Mouse (Mus musculus) liver, embryonic 12.5 days (tissue): Measurements from ENCODE around the gene Slc39a2. TPM values are rescaled to one million over a fixed set of nuclear protein-coding genes. Genes with fewer than 3 reads are reported as not detected.
A peak's percentile ranks its signal among the peaks of the same experiment; 100 is the strongest.

Experiments
- ATAC-seq: fragments of 200-750 bp; cut with Nextera tagmentation; 2 replicates; pipeline ENCODE4 v1.8.0; 2017; ENCODE audit warnings: moderate number of reproducible peaks, mild to moderate bottlenecking, moderate library complexity
- H3K27ac ChIP-seq: fragments of 300-500 bp; sonication (generic); 2 replicates; pipeline ENCODE4 v1.5.1; 2016; ENCODE audit warnings: mild to moderate bottlenecking
- H3K27me3 ChIP-seq: fragments of 300-500 bp; sonication (generic); replicated peaks from 2 replicates; pipeline ENCODE4 v1.6.1; 2016; ENCODE audit warnings: mild to moderate bottlenecking, moderate library complexity
- H3K36me3 ChIP-seq: fragments of 300-500 bp; sonication (generic); 2 replicates; pipeline ENCODE4 v1.6.1; 2016; ENCODE audit warnings: mild to moderate bottlenecking, moderate library complexity
- H3K4me1 ChIP-seq: fragments of 300-500 bp; sonication (generic); 2 replicates; pipeline ENCODE4 v1.6.1; 2016
- H3K4me2 ChIP-seq: fragments of 300-500 bp; sonication (generic); 2 replicates; pipeline ENCODE4 v1.6.1; 2016; ENCODE audit warnings: mild to moderate bottlenecking, moderate library complexity
- H3K4me3 ChIP-seq: fragments of 300-500 bp; sonication (generic); 2 replicates; pipeline ENCODE4 v1.5.1; 2016; ENCODE audit warnings: mild to moderate bottlenecking, moderate library complexity
- H3K9ac ChIP-seq: fragments of 300-500 bp; sonication (generic); 2 replicates; pipeline ENCODE4 v1.6.1; 2016; ENCODE audit warnings: mild to moderate bottlenecking, moderate library complexity
- H3K9me3 ChIP-seq: fragments of 300-500 bp; sonication (generic); replicated peaks from 2 replicates; pipeline ENCODE4 v1.6.1; 2016; ENCODE audit warnings: mild to moderate bottlenecking, moderate library complexity
- WGBS: fragments of 180-500 bp; shearing (Covaris S2); methylation state at CpG from one replicate; pipeline ENCODE4 v1.1.7; 2016; ENCODE audit not compliant: insufficient replicate concordance; 5-methylcytosine and 5-hydroxymethylcytosine counted together
- polyA plus RNA-seq: library from polyadenylated mRNA; unstranded; fragments of >200 nt; fragmentation: Nextera tagmentation; extraction: Ambion mirVana; gene quantifications from 2 replicates; pipeline ENCODE4 v1.2.1, GENCODE M21; 2016

The Slc39a2 gene
- polyA plus RNA-seq, 1 experiment from 2014 or later, result 0.11 TPM

DNA sequence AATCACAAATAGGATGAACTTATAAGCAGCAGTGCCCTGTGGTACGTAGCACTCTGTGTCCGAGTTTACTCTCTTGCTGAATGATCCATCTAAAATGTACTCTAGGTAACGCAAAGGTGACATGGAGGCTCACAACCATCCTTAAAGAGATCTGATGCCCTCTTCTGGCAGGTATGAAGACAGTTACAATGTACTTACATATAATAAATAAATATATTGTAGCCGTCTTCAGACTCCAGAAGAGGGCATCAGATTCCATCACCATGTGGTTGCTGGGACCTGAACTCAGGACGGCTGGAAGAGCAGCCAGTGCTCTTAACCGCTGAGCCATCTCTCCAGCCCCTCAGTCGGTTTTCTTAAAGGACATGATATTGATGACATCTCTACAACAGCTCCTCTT, 12.0 kb downstream of the Slc39a2 start:
- 55% methylated on average over 7 of the region's 7 CpGs for WGBS
- H3K4me1 ChIP-seq, result peaks cover 38% of the 10 kb centered on the region
- H3K27me3 ChIP-seq, result peaks cover 3% of the 10 kb centered on the region; the same call in 1 of the 2 replicates
- no peaks in the 10 kb centered on the region for H3K9me3 ChIP-seq
- no peaks in the 10 kb centered on the region for H3K36me3 ChIP-seq
- no peak overlapping the region for H3K27ac ChIP-seq
- H3K4me2 ChIP-seq, result no peak overlapping the region
- no peak overlapping the region for H3K4me3 ChIP-seq
- no peak overlapping the region for H3K9ac ChIP-seq
- ATAC-seq, result no peak

DNA sequence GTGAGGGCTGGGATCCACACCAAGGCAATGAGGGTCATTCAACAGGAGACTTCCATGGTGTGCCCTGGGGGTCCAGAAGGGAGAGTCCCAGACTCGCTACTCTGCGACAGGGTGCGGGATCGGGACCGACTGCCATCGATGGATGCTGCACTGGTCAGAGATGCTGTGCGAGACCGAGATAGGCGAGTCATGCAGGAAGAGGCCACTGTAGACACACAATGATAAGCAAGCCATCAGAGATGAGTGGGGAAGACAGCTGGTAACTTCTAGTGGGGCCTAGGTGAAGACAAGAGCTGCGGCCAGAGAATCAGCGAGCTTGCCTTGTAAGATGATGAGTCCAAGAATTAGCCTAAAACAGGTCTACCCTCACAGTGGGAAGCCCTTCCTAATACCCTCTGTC, 13.4 kb downstream of the Slc39a2 start:
- Histone ChIP-seq H3K9ac (peak overlapping the region; percentile 18; the same call in 1 of the 2 replicates), H3K36me3 (no peaks in the 10 kb centered on the region), H3K4me3 (peak overlapping the region; percentile 9; the same call in 1 of the 2 replicates), H3K9me3 (no peaks in the 10 kb centered on the region), H3K4me1 (peaks cover 38% of the 10 kb centered on the region), H3K27ac (no peak overlapping the region), H3K27me3 (peaks cover 6% of the 10 kb centered on the region; the same call in 1 of the 2 replicates), H3K4me2 (peak overlapping the region; percentile 51)
- 16% methylated on average over 11 of the region's 11 CpGs for WGBS
- peak; percentile 80 for ATAC-seq

DNA sequence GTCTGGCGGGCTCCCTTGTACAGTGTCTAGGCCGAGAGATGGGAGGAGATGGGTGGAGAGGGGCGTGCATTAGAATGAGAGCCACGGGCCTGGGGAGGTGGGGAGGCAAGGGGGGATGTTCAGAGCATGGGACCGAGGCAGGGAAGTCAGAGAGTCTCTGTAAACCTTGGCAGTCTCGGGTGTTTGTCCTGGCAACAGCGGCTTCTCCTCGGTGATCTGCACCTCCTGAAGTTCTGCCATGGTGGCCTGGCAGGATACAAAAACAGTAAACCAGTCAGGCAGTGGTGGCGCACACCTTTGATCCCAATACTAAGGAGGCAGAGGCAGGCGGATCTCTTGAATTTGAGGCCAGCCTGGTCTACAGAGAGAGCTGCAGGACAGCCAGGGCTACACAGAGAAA, 18.6 kb downstream of the Slc39a2 start:
- no peak overlapping the region for H3K9ac ChIP-seq
- 78% methylated on average over 10 of the region's 10 CpGs for WGBS
- no peak overlapping the region for H3K27ac ChIP-seq
- H3K27me3 ChIP-seq, result peaks cover 42% of the 10 kb centered on the region
- H3K36me3 ChIP-seq, result no peaks in the 10 kb centered on the region
- no peak overlapping the region for H3K4me2 ChIP-seq
- H3K4me3 ChIP-seq, result no peak overlapping the region
- peaks cover 63% of the 10 kb centered on the region for H3K4me1 ChIP-seq
- no peak for ATAC-seq
- no peaks in the 10 kb centered on the region for H3K9me3 ChIP-seq

DNA sequence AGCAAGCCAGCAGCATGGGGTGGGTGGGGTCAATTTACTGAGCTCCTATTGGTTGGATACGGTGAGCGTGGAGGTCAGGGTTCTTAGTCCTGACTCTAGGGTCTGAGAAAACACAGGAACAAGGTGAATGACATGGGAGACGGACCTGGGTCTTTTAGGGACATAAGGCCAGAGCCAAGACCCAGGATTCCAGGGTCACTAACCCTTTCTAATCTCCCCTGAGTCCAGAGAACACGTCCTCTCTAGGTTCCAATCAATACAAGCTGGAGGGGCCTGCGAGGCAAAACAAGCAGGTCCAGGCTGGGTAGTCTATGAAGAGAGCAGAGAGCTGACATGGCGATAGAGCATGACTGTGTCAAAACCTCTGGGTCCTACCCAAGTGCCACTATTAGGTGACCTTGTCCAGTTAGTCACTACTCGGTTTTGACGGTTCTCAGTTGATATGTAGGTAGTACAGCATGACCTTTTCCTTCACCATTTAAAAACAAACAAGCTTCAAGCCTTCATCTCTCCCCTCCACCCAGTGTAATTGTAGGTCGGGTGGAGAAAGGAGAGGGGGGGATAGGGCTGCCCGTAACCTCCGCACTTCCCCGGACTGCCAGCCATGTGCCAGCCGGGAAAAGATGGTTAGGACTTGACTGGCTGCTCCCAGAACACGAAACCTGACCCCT, 19.8 kb downstream of the Slc39a2 start:
- peak; percentile 35 for ATAC-seq
- Histone ChIP-seq H3K9me3 (no peaks in the 10 kb centered on the region), H3K4me2 (peak overlapping the region; percentile 97), H3K36me3 (no peaks in the 10 kb centered on the region), H3K9ac (peak overlapping the region; percentile 66), H3K4me3 (peak overlapping the region; percentile 63), H3K4me1 (peaks cover 50% of the 10 kb centered on the region), H3K27me3 (peaks cover 43% of the 10 kb centered on the region), H3K27ac (no peak overlapping the region)
- WGBS, result 8% methylated on average over 14 of the region's 14 CpGs

GRCm38 (mm10) chr14:51913062-51913959, 20.6 kb downstream of the Slc39a2 start:
- 1% methylated on average over 58 of the region's 58 CpGs for WGBS
- peak overlapping the region; percentile 66 for H3K9ac ChIP-seq
- peak overlapping the region; percentile 97 for H3K4me2 ChIP-seq
- H3K27me3 ChIP-seq, result peaks cover 43% of the 10 kb centered on the region
- H3K4me1 ChIP-seq, result peaks cover 42% of the 10 kb centered on the region
- peak overlapping the region; percentile 63 for H3K4me3 ChIP-seq
- no peaks in the 10 kb centered on the region for H3K36me3 ChIP-seq
- H3K9me3 ChIP-seq, result no peaks in the 10 kb centered on the region
- peak overlapping the region; percentile 37; the same call in 1 of the 2 replicates for H3K27ac ChIP-seq
- ATAC-seq, result peak; percentile 86

- Histone ChIP-seq H3K4me3 (peak within 1 kb of the TSS; percentile 63), H3K27me3 (peaks cover 43% of the 10 kb centered on the region), H3K9ac (peak within 1 kb of the TSS; percentile 66), H3K4me1 (peaks cover 35% of the 10 kb centered on the region), H3K9me3 (no peaks in the 10 kb centered on the region), H3K4me2 (peak within 1 kb of the TSS; percentile 97), H3K36me3 (no peaks in the 10 kb centered on the region), H3K27ac (peak within 1 kb of the TSS; percentile 37; the same call in 1 of the 2 replicates)
- peak; percentile 29 for ATAC-seq
- 8% methylated on average over 22 of the region's 23 CpGs for WGBS
Measured at GRCm38 (mm10) chr14:51913960-51914762, 21.5 kb downstream of the Slc39a2 start, which contains the start of gene Ndrg2. Gene Ndrg2 (minus strand): TSS chr14:51914158.

GRCm38 (mm10) chr14:51915030-51915429, 22.3 kb downstream of the Slc39a2 start:
- 0% methylated on average over 3 of the region's 3 CpGs for WGBS
- H3K27ac ChIP-seq, result no peak overlapping the region

GRCm38 (mm10) chr14:51916539-51916938, 23.9 kb downstream of the Slc39a2 start:
- ATAC-seq, result no peak
- H3K9ac ChIP-seq, result no peak overlapping the region
- H3K27ac ChIP-seq, result no peak overlapping the region
- H3K4me1 ChIP-seq, result peaks cover 35% of the 10 kb centered on the region
- H3K4me3 ChIP-seq, result no peak overlapping the region
- 75% methylated on average over 4 of the region's 4 CpGs for WGBS
- H3K4me2 ChIP-seq, result no peak overlapping the region
- H3K36me3 ChIP-seq, result no peaks in the 10 kb centered on the region
- H3K27me3 ChIP-seq, result peaks cover 47% of the 10 kb centered on the region
- H3K9me3 ChIP-seq, result no peaks in the 10 kb centered on the region

More at GRCm38 (mm10) chr14:51915030-51915429, 22.3 kb downstream of the Slc39a2 start:
- Histone ChIP-seq H3K4me3 (no peak overlapping the region), H3K36me3 (no peaks in the 10 kb centered on the region), H3K9me3 (no peaks in the 10 kb centered on the region), H3K9ac (no peak overlapping the region), H3K27me3 (peaks cover 48% of the 10 kb centered on the region), H3K4me2 (no peak overlapping the region), H3K4me1 (peaks cover 35% of the 10 kb centered on the region)
- ATAC-seq, result no peak

DNA sequence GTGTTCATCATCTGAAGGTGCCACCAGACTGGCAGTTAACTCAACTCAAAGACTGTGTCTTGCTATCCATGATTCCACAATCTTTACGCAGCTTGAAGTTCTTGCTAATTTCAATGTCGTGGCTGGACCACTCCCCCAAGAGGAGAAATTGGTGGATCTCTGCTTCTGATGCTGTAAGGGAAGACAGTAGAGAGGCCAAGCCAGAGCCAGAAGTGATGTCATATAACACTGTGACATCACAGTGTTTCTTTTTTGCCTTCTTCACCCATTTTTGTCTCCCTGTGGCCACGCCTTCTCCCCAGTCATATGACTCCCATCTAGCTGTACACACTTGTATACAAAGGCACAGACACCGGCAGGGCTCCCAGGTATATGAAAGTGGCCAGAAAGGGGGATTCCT, 25.4 kb downstream of the Slc39a2 start, which contains the start of gene Tppp2:
Gene Tppp2 (plus strand): TSS at position 301 of the 400 bp plus-strand sequence.
- H3K4me2 ChIP-seq, result no peak within 1 kb of the TSS
- ATAC-seq, result no peak
- H3K27ac ChIP-seq, result no peak within 1 kb of the TSS
- no peak within 1 kb of the TSS for H3K9ac ChIP-seq
- 74% methylated on average over 4 of the region's 4 CpGs for WGBS
- peaks cover 39% of the 10 kb centered on the region for H3K27me3 ChIP-seq
- H3K36me3 ChIP-seq, result no peaks in the 10 kb centered on the region
- no peak within 1 kb of the TSS for H3K4me3 ChIP-seq
- peaks cover 19% of the 10 kb centered on the region for H3K4me1 ChIP-seq
- H3K9me3 ChIP-seq, result no peaks in the 10 kb centered on the region

- H3K4me2 ChIP-seq, result no peak overlapping the region
- ATAC-seq, result no peak
- no peak overlapping the region for H3K9ac ChIP-seq
- peaks cover 11% of the 10 kb centered on the region for H3K4me1 ChIP-seq
- H3K4me3 ChIP-seq, result no peak overlapping the region
- peaks cover 30% of the 10 kb centered on the region for H3K27me3 ChIP-seq
- no peak overlapping the region for H3K27ac ChIP-seq
- no peaks in the 10 kb centered on the region for H3K36me3 ChIP-seq
- 71% methylated on average over 4 of the region's 4 CpGs for WGBS
- H3K9me3 ChIP-seq, result no peaks in the 10 kb centered on the region
Measured at GRCm38 (mm10) chr14:51918966-51919365, 26.3 kb downstream of the Slc39a2 start.

DNA sequence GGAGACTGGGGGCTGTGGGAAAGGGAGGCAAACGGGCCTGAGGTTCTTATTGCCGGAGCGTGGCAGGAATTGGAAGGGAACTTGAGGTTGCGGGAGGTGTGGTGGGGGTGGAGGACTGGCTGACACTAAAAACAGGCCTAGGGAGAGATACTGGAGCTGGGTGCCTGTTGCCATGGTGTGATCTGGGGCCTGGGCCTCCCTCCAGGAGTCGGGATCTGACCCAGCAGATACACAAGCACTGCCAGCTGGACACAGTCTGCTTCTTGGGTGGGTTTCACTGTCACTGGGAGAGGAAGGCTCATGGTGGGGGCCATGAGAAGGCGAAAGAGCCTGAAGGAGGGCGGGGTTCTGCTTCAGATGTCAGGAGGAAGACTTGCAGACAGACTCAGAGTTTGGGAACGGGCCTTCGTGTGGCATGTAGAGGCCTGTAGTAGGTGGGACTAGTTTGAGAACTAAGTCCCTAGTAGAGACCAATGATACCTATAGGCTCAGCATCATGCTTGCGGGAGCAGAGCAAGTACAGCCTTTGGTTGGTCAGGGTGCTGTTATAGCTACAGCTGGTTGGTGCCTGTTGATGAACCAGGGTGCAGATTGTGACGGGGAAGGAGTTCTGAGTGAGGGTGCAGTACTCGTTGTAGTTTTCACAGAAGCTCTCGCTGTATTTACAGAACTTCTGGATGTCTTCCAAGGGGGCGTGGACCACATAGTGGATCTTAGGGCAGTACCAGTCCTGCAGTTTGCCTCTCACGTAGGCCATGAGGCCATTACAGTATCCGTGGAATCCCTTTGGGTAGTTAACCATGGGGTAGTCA, 29.3 kb downstream of the Slc39a2 start:
- Histone ChIP-seq H3K4me1 (no peaks in the 10 kb centered on the region; the same call in 1 of the 2 replicates), H3K4me2 (no peak overlapping the region), H3K27me3 (peaks cover 12% of the 10 kb centered on the region; the same call in 1 of the 2 replicates), H3K36me3 (no peaks in the 10 kb centered on the region), H3K4me3 (no peak overlapping the region), H3K27ac (no peak overlapping the region), H3K9me3 (no peaks in the 10 kb centered on the region), H3K9ac (no peak overlapping the region)
- 68% methylated on average over 16 of the region's 16 CpGs for WGBS
- no peak for ATAC-seq
